Mouse (Mus musculus): Measurements from ENCODE around the gene Uox. TPM values are rescaled to one million over a fixed set of nuclear protein-coding genes. Genes with fewer than 3 reads are reported as not detected.

The Uox gene
- total RNA-seq, 2 experiments from 2014 or later: 0.37 TPM; not detected in 1

DNA sequence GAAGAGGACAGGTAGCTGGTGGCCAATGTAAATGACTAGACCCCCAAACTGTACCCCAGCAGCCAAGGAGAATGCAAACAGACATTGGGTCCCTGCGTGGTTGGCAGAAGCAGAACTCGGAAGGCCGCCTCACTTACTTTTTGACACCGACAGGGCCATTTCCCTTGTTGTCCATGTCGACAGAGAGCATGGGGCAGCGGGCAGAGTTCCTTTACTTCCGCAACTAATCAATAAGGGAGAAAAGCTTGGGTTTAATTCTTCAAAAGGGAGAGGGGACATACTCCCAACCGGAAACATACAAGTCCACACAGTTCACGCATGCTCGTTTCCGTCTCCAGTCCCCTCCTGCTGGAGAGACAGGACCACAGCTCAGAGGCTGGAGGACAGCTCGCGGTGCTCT, 110.4 kb downstream of the Uox start:
- no peak for DNase-seq (ENCODE audit: low spot score in 2 of 2)

DNA sequence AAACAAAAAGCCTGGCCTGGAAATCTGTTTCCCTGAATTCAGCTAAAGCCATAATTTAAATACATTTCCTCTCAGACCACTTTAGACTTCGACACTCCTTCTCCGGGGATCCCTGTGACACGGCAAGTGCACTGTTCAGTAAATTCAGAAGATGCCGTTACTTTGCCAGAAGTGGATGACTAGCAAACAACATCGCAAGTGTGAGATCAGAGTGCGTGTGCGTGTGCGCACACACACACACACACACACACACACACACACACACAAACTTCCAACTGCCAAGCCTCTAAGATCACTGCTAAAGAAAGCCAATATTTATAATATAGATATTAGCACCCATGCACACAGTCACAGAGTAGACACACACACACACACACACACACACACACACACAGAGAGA, 111.5 kb downstream of the Uox start:
- DNase-seq (ENCODE audit: low spot score in 2 of 2): no peak

Other genes starting within 250 kb of the Uox start
- 10 to 100 TPM; 91.0 to 96.5 TPM for gene Ssx2ip, start 165.8 kb upstream of the Uox start, total RNA-seq (2021)
- gene Ctbs, start 120.6 kb upstream of the Uox start, total RNA-seq (2021): 1 to 10 TPM; 6.5 to 7.5 TPM
- gene Spata1, start 70.7 kb upstream of the Uox start, total RNA-seq (2021): 1 to 10 TPM; 2.5 to 3.4 TPM
- gene Gng5, start 70.6 kb upstream of the Uox start, total RNA-seq (2021): 10 to 100 TPM; 48.4 to 49.5 TPM
- gene Rpf1, start 49.0 kb upstream of the Uox start, total RNA-seq (2021): 10 to 100 TPM; 16.4 to 16.7 TPM
- not detected for gene Dnase2b, start 45.2 kb downstream of the Uox start, total RNA-seq (2021)
- not detected for gene 4930503B20Rik, start 80.9 kb downstream of the Uox start, total RNA-seq (2021)
- gene Samd13, start 115.2 kb downstream of the Uox start, total RNA-seq (2021): under 1 TPM; 0.23 to 0.59 TPM
- 100 to 1,000 TPM; 453 to 516 TPM for gene Prkacb, start 242.6 kb downstream of the Uox start, total RNA-seq (2021)

All from left cerebral cortex, adult 18-20 months (tissue).